Mouse (Mus musculus) embryo, embryonic 10.5 days (tissue): Measurements from ENCODE around the gene Itgav.
"Not testable (repeated sequence)": the region's sequence is repeated elsewhere in the genome, so short reads cannot be mapped to it uniquely, and the experiment has no call there.

Experiments used
- DNase-seq: peaks from one replicate; pipeline ENCODE4 v3.0.0-alpha.2; 2015; ENCODE audit warnings: low spot score

Gene Itgav

DNA sequence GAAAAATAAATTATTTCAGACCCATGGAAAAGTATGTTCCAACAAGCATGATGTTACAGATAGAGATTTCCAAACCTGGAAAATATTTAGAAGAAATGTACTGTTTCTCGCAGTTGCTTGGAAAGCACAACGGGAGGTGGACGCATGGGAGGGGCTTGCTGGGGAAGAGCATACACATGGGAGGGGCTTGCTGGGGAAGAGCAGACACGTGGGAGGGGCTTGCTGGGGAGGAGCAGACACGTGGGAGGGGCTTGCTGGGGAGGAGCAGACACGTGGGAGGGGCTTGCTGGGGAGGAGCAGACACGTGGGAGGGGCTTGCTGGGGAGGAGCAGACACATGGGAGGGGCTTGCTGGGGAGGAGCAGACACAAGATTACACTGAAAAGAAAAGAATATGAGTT lies 10.9 kb upstream of the Itgav start:
- not testable (repeated sequence) for DNase-seq

DNA sequence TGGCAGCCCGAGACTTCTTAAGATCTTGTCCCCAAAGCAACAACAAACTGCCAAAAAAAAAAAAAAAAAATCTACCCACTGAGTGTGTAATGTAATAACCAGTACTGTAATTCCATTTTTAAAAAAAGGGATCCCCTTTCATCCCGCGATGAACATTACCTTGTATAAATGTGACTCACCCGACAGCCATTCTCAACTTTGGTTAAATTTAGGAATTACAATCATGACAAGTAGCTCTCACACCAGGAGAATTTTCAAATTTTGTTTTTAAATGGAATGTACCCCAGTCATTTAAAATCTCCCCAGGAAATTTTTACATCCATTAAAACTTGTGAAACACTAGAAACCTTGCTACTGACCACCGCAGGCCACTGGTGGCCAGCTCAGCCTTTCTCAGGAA lies 10.3 kb upstream of the Itgav start:
- DNase-seq, result no peak

DNA sequence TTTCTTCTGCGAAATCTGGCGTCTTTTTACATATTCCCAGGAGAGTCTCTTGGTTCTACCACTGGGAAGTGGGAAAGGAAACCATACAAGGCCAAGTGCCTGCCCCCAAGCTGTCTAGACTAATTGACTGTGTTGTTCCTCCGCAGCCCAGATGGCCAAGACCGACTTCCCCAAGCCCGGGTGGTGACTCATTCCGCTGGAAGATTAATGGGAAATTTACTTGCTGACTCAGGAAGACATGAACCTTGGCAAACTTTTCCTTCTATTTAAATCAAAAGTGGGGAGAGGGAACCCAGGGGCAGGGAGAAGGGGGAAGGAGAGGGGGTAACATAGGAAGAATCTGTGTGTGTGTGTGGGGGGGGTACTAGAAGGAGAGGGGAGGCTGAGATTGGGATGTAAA lies 9.4 kb upstream of the Itgav start:
- peak; percentile 85 for DNase-seq

DNA sequence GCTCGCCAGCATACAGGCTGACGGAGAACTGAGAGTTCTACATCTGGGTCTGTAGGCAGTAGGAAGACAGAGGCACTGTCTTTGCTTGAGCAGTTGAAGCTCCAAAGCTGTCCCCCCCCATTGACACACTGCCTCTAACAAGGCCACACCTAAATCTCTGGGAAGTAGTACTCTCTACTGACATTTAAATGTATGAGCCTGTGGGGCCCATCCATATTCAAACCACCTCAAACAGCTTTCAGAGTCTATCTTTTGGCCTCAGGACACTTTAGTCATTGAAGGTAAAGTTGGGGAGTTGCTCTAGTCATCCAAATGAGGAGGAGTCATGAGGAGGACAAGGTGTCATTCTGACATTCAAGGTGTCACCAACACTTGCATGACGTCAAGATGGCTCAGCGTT lies 5.9 kb upstream of the Itgav start:
- DNase-seq, result no peak

DNA sequence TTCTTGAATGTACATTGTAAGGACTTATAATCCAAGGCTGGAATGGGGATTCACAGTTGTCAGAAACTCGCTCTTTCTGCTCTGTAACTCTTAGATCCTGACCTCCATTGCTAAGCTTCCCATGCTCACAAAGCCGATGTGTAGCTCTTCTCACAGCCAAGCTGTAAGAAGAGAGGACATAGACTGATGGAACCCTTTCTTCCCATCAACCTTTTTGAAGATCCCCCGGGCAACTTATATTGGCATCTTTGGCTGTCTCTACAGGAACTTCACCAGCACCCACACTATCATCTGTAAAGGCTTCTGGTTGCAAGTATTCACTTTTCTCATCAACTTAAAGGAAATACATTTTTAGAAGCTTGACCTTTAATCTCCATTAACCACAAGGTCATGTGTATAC lies 2.6 kb upstream of the Itgav start:
- DNase-seq, result no peak

DNA sequence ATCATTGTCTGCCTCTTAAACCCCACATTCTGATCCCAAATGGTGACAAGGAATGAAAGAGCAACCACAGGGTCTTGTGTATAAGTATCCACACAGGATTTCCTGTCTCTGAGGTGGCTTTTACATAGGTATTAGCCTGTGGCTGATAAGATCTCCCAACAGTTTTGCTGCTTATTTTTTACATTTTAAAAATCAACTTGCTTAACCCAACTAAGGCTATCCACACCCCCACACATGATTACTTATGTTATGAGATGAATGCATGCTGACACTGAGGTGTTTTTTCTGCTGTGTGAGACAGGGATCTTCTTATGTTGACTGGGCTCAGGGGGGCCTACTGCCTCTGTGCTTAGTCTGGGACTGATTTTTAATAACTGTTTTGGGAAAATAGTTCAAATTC lies 1.3 kb upstream of the Itgav start:
- no peak for DNase-seq

DNA sequence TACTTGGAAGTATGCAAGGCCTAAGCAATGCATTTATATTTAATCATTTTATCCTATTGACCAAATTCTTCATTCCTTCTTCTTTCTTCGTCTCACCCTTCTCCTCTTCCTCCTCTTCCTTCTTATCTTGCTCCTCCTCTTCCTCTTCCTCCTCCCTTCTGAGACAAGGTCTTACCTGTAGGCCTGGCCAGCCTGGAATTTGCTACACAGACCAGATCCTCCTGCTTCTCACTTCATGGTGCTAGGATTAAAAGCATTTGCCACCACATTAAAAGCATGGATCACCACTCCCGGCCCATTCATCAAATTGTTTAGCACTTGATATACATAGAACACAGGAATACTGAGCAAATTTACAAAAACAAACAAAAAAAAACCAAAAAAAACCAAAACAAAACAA lies 851 bp upstream of the Itgav start:
- no peak for DNase-seq

DNA sequence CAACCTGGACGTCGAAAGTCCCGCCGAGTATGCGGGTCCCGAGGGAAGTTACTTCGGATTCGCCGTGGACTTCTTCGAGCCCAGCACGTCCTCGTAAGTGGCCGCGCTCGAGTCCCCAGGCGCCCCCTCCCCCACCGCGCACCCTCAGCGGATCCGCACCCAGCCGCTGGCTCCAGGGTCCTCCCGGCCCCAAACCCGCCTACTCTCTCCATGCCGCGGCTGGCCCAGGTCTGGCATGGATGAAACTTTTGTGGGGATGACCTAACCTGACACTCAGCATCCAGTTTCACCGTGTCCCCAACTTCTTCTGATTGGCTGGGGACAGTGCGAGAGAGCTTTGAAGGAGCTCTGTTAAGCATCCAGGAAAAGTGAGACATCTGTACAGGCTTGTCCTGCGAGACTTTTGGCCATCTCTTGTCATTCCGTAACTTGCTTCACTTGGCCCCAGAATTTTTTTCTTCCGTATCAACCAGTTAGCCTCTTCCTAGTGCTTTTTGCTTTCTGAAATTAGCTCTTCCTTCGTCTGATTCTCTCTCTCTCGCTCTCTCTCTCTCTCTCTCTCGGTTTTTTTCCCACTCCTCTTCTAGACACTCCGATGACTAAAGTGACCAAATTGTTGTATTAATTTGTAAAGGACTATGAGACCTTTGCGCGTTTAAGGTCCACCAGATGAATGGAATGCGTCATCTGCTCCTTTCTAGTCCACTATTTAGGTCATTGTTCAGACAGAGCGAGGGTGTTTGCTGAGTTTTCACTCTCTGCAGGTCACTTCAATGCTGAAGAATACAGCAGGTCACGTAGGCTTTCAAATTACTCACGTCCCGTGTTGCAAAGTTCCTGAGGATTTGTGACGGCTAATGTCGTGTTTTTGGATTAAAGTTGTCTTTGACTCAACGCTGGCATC lies 882 bp downstream of the Itgav start:
- DNase-seq, result peak; percentile 78

DNA sequence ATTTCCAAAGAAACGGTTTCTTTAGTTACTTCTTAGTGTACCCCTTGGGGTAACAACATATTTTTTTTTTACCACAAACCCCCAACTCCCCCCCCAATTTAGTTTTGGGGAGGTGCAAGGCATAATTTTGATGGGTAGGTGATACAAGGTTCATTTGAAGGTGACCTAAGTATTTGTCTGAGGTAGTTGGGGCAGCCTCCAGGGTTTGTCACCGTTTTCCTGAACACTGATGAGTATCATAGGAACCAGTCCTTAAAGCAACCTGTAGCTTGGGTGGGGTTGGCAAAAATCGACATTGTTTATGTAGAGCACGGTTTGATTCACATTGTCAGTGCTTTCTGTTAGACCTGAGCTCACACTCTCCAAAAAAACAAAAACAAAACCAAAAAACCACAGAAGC lies 1.6 kb downstream of the Itgav start:
- DNase-seq, result no peak

DNA sequence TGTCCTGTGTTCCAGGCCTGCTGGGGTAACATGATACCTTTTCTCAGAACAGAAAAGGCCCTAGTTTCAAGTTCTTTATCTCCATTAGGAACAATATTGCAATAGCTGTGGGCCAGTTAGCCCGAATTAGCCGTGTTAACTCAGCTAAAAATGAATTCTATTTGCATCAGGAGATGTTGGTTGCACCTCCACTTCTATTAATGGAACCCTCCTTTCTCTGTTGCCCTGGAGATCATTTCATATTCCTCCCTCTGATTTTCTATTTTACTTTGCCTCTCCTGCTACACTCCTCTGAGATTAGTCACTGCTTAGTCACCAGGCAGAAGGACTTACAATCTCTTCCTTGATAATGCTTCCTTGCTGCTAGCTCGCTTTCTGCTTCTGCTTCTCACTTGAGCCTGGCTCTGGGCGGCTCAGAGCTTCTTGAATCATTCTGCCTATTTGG lies 4.1 kb downstream of the Itgav start:
- no peak for DNase-seq

DNA sequence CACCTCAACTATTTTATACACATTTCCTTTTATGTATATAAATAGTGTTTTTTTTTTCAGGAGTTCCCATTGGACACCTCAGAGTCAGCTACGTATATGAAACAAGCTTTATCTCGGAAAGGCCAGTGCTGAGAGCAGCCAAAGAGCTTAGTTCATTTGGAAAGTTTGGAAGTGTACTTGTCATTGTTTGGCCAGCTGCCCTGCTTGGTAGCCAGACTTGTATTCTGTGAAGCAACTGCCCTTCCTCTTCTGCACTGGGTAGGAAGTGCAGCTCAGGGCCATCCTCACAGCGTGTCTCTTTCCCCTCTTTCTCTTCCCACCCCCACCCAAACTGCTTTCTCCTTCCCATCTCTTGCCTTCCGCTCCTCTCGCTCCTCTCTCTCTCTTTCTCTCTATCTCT lies 5.1 kb downstream of the Itgav start:
- no peak for DNase-seq

DNA sequence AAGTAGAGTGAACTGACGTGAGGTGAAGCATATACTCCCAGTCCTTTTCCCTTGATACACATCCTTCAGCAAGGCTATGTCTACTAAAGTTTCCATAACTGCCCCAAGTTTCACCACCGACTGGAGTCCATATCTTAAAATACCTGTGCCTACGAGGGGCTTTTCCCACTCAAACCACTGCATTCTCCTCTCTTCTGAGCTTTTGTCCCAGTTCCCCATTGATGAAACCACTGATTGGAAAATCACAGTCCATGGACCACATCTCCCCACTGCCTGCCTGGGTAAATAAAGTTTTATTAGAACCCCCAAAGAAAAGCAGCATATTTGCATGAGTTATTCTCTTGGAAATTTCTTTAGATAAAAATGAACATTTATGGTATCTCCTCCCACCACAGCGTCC lies 8.7 kb downstream of the Itgav start:
- DNase-seq, result no peak

DNA sequence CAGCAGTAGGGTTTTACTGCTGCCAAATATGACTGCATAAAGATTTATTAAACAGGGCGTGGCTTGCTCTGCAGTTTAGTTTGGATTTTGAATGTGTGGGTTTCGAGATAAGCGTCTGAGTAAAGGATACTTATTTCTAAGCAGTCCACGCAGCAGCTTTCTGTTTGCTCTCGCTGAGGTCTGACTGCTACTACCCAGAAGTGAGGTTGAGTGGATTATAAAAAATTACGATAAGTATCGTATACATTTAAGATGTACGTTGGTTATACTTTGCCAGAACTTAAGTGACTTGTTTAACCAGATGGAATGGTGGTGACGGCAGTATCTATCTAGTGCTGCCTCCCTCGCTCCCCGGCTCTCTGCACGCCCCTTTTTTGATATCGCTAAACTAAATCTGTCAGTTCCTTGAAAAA lies 9.8 kb downstream of the Itgav start:
- DNase-seq, result no peak

DNA sequence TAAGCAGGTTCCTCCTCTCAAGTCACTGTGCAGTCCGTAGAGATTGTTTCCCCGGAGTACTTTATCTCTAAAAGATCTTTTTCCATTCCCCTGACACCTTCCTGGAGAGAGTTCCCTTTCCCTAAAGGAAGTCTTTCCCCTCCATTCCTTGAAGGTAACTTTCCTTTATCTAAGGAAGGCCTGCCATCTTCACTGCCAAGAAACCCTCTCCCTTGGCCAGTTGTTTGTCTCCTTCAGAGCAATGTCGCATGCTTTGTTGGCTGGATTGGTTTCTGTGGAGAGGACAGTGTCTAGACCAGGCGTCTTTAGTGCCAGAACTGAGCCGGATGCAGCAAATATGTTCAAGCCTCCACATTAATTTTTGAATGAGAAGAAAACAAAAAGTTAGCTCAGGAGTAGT lies 11.1 kb downstream of the Itgav start:
- no peak for DNase-seq

DNA sequence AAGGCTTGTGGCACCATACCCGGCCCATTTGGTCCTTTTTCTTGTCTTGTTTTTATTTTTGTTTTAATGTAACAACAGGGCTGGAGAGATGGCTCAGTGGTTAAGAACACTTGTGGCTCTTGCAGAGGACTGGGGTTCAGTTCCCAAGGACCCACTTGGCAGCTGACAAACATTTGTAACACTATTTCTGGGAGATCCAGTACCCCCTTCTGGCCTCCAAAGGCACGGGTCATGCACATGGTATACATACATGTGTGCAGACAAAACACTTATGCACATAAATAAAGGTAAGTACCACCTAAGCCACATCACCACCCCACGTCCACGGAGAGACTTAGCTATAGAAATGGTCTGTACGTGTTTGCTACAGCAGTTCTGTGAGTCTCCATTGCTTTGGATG lies 12.6 kb downstream of the Itgav start:
- DNase-seq, result no peak

DNA sequence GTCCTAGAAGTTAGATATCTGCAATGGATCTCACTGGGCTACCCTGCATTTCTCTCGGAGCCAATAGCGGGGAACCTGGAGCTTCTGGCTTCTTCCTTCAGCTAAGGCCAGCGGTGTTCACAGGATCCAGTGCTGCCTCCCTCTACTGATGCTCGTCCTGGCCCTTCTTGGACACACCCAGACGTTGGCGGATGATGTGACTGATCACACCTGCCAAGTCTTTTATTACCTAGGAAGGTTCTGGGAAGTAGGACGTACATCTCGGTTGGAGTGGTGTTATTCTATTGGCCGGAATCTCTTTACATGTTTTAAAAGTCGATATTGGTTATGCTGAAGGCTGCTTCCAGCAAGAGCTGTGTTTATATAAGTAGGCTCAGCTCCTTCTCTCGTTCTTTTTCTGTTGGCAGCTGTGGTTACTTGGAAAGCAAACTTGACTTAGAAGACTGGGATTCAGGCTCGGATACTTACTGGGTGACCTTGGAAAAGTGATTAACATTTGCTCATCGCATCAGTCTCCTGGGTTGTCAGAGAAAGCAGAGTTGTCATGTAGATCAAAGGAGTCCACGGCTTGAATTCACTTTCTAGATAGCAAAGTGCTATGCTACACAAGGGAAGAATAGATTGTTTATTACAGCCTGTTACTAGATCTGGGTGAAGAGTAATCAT lies 14.5 kb downstream of the Itgav start:
- no peak for DNase-seq

DNA sequence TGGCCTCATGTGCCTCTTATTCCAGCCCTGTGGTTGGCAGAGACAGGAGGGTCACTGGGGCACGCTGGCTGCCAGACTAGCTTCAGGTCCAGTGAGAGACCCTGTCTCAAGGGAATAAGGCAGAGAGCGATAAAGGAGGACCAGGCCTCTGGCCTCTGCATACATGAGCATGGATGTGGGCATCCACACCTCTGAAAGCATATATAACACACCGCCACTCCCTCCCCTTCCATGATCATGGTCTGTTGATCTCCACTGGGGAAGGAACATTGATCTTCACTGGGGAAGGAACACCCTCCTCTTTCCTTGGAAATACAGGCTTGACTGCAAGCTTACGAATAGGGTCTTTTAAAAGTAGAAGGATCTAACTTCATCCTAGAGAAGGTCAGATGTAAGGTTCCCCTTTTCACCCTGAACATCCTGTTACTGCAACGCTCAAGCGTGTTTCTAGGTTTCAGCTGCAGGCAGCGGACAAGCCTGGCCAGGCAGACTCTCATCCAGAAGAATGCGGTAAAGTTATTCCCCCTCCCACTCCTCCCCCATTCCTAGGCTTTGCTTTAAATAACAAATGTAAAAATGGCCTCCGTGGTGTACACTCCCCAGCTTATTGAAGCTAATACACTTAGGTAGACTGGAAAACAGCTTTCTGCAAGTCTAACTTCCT lies 15.4 kb downstream of the Itgav start:
- DNase-seq, result peak; percentile 66

DNA sequence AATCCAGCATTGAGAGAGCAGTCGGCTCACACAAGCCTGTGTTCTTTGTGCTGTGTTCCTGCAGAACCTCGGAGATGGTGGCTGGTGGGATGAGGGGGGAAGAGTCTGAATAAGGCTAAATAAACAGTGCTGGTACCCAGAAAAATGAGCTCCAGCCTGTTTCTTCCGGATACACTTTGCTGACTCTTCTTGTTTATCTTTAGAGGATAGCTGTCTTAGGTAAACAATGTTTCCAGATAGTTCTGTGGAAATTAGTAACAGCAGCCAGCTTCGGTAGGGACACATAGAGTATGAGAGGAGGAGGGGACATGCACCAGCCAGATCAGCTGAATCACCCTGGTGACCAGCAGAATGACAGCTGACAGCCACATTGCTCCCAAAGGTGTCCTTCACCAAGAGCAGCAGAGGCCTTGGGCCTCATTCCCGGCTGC lies 16.4 kb downstream of the Itgav start:
- DNase-seq, result peak; percentile 24

DNA sequence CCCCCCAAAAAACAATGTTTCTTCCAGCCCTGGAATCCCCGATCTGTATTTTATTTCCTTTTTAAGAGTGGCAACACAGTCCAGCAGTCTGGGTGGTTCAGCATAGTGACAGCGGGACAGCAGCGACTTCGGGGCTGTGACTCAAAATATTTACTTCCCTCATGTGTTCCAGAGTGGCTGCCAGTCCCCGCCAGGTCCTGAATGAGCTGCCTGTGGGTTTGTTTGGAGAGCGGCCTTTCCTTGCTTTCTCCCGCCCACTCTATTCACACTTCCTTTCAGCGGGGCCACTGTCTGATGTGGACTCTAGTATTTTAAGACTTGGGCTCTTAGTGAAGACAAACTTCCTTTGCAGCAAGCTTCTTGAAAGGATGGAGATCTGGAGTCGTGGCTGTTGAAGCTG lies 18.0 kb downstream of the Itgav start:
- DNase-seq, result peak; percentile 34

DNA sequence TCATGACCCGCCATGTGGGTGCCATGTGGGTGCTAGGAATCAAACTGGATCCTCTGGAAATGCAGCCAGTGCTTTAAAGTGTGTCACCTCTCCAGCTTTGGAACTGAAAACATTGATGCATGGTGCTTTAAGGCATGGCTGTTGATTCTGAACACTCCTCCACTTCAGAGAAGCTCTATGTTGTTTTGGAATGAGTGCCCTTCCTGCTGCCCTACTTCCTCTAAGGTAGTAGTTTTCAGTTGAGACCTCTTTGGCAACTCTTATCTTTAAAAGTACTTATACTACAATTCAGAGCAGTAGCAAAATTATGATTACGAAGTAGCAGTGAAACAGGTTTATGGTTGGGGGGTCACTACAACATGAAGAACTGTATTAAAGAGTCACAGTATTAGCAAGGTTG lies 18.6 kb downstream of the Itgav start:
- DNase-seq, result no peak

DNA sequence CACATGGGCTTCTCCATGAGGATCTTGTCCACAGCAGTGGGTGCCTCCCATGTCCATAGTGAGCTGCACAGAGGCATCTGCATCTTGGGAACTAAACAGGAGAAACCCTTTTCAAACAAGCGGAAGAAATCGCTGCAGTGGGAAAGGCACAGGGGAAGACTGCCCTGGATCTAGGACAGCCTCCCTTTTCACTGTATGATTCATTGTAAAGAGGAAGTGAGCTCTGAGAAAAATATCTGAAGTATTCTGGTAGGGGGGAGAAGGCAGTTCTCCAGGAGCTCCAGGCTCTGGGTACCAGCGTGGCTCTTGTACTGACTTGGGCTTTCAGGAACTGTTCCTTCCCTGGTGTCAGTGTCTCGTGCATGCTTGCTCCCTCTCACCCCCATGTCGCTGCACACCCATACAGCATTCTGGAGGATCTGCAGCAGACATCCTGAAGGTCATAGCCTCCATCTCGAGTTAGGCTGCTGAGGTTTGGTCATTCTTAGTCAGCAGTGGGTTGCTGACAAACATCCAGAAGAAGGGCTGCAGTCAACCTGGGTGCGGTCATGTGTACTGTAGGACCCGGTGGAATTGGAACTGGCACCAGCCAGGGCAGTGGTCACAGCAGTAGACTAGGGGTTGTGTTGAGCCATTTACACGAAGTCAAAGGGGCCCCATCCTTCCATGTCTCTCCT lies 20.2 kb downstream of the Itgav start:
- DNase-seq, result no peak

DNA sequence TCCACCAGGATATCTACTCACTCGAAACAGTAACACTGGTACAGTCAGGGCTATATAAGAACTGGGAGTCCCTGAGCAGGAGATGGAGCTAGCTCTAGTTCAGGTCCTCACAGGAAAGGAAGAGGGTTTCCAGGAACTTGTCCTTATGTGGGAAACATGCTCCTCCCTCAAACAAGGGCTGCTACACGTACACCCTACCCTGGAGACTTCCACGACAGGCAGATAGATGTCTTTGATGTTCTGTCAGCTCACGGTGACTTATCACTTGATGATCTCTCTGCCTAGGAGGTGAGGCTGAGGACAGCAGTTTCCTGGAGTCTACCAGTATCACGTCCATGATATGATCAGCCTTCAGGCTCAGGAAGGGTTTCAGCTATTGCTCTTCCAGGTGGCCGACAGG lies 21.1 kb downstream of the Itgav start:
- DNase-seq, result no peak
